Mouse (Mus musculus): Measurements from ENCODE around the gene Large1.

GRCm38 (mm10) chr8:72833112-72833511 lies 520.2 kb downstream of the Large1 start:
- TF ChIP-seq TAL1 (conservative IDR thresholded peaks at IDR 0.05; ENCODE audit: low read depth, low read length) (no peak), CTCF (IDR thresholded peaks at IDR 0.05; ENCODE audit: low read depth, low read length) (no peak)
